Mouse (Mus musculus): ENCODE measurements around the gene Axin2.
A peak's percentile ranks its signal among the peaks of the same experiment; 100 is the strongest.
"Not testable (repeated sequence)": the region's sequence is repeated elsewhere in the genome, so short reads cannot be mapped to it uniquely, and the experiment has no call there.

The Axin2 gene

GRCm38 (mm10) chr11:108920158-108920635 is at the start of gene Axin2:
Gene Axin2 (plus strand): TSS chr11:108920349.
- DNase-seq: peak; percentile 99

- not testable (repeated sequence) for DNase-seq
These were observed 48.9 kb upstream of the Axin2 start for GRCm38 (mm10) chr11:108871284-108871683.

- DNase-seq: no peak
These were observed 48.4 kb upstream of the Axin2 start for GRCm38 (mm10) chr11:108871748-108872147.

- DNase-seq: no peak
These were observed 43.4 kb upstream of the Axin2 start for GRCm38 (mm10) chr11:108876633-108877205.

GRCm38 (mm10) chr11:108877520-108877919 is 42.6 kb upstream of the Axin2 start:
- no peak for DNase-seq

- no peak for DNase-seq
These were observed 39.6 kb upstream of the Axin2 start for GRCm38 (mm10) chr11:108880546-108880945.

- peak; percentile 74 for DNase-seq
These were observed 38.5 kb upstream of the Axin2 start for GRCm38 (mm10) chr11:108881662-108882061.

- DNase-seq: peak; percentile 49
These were observed 34.8 kb upstream of the Axin2 start for GRCm38 (mm10) chr11:108885276-108885896.

- DNase-seq: no peak
These were observed 34.1 kb upstream of the Axin2 start for GRCm38 (mm10) chr11:108886060-108886459.

- DNase-seq: peak; percentile 55
These were observed 31.0 kb upstream of the Axin2 start for GRCm38 (mm10) chr11:108889121-108889520.

GRCm38 (mm10) chr11:108890544-108890943 is 29.6 kb upstream of the Axin2 start:
- no peak for DNase-seq

- DNase-seq: peak; percentile 88
These were observed 28.9 kb upstream of the Axin2 start for GRCm38 (mm10) chr11:108891111-108891870.

GRCm38 (mm10) chr11:108891871-108892380 is 28.2 kb upstream of the Axin2 start:
- DNase-seq: no peak

GRCm38 (mm10) chr11:108892406-108892805 is 27.7 kb upstream of the Axin2 start:
- DNase-seq: no peak

GRCm38 (mm10) chr11:108893232-108893790 is 26.8 kb upstream of the Axin2 start:
- DNase-seq: no peak

GRCm38 (mm10) chr11:108893855-108894510 is 26.2 kb upstream of the Axin2 start:
- DNase-seq: peak; percentile 54

GRCm38 (mm10) chr11:108897034-108897433 is 23.1 kb upstream of the Axin2 start:
- DNase-seq: no peak

- DNase-seq: no peak
These were observed 22.1 kb upstream of the Axin2 start for GRCm38 (mm10) chr11:108898063-108898462.

GRCm38 (mm10) chr11:108898483-108898882 is 21.7 kb upstream of the Axin2 start:
- DNase-seq: no peak

GRCm38 (mm10) chr11:108900718-108901488 is 19.2 kb upstream of the Axin2 start:
- DNase-seq: no peak

- no peak for DNase-seq
These were observed 18.5 kb upstream of the Axin2 start for GRCm38 (mm10) chr11:108901670-108902069.

GRCm38 (mm10) chr11:108902303-108902702 is 17.8 kb upstream of the Axin2 start:
- no peak for DNase-seq
